Mouse (Mus musculus) left cerebral cortex, postnatal 25 days (tissue): ENCODE data around the gene Olfr594. TPM values are rescaled to one million over a fixed set of nuclear protein-coding genes. Genes with fewer than 3 reads are reported as not detected.
"Not testable (repeated sequence)": the region's sequence is repeated elsewhere in the genome, so short reads cannot be mapped to it uniquely, and the experiment has no call there.

ENCODE experiments used
- DNase-seq, 2 experiments: peaks; one replicate each; pipeline ENCODE4 v3.0.0; 2022; ENCODE audit warnings: low spot score in 2 of 2, mixed read lengths in 1 of 2
- intact Hi-C: fragments of 180-260 bp; cut with DNase I; formaldehyde crosslinking; loops from one replicate; pipeline ENCODE4 v1.15.1; 2025
- microRNA-seq, 2 experiments: library from miRNA; unstranded; fragments of <30 nt; microRNA quantifications; one replicate each; pipeline ENCODE4 v1.2.0; 2022
- total RNA-seq, 2 experiments: library from RNA; stranded (reverse); gene quantifications; 2 replicates each; pipeline ENCODE4 v1.2.3; 2021

Gene Olfr594
- not detected for total RNA-seq

DNA sequence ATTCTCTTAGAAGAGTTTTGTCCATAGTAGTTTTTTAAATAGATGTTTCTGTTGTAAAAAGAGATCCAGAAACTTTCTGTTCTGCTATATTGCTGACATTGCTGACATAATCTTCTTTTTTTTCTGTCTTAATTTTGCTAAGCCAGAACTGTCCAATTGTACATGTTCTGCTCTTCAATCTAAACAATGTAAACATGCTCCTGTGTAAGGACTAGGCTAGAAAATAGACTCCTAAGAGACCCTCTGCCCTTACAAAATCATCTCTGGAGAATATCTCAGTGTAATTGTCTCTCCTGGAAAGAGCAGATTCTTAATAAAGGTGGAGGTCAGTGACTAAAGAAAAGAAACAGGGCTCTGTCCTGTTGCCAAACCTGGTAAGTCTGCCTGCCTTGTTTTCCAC lies at the start of gene Olfr594:
Gene Olfr594, plus strand, starts transcription at position 301 of the 400 bp plus-strand sequence.
- DNase-seq, result no peak
- intact Hi-C loops, result no loop called here

GRCm38 (mm10) chr7:103169697-103170096 lies 47.1 kb upstream of the Olfr594 start:
- intact Hi-C loops, result no loop called here
- no peak for DNase-seq

DNA sequence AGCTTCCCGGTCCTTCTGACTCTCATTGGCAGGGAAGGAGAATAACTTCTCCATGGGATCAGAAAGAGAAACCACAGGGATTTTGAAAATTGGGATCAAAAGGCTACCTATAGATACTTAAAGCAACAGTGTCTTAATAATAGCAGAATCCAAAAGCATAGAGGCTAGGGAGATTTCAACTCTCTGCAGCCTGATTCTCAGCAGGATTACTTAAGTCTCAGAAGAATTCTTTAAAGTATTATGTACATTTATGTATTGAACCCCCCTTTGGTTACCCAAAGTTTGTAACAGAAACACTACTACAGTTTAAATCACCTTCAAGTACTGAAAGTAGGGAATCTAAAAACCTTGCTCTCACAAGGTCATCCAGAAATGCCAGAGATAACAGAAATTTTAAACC lies 38.6 kb upstream of the Olfr594 start, which contains the start of gene Olfr591:
Gene Olfr591, minus strand, starts transcription at position 101 of the 400 bp plus-strand sequence.
- no peak for DNase-seq
- intact Hi-C loops, result no loop called here

DNA sequence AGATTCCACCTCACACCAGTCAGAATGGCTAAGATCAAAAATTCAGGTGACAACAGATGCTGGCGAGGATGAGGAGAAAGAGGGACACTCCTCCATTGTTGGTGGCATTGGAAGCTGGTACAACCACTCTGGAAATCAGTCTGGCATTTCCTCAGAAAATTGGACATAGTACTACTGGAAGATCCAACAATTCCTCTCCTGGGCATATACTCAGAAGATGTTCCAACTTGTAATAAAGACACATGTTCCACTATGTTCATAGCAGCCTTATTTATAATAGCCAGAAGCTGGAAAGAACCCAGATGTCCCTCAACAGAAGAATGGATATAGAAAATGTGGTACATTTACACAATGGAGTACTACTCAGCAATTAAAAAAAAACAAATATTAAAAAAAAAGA lies 32.3 kb upstream of the Olfr594 start, which contains the start of gene Olfr592:
Gene Olfr592, plus strand, starts transcription at position 301 of the 400 bp plus-strand sequence.
- DNase-seq, intact Hi-C loops: not testable (repeated sequence)

DNA sequence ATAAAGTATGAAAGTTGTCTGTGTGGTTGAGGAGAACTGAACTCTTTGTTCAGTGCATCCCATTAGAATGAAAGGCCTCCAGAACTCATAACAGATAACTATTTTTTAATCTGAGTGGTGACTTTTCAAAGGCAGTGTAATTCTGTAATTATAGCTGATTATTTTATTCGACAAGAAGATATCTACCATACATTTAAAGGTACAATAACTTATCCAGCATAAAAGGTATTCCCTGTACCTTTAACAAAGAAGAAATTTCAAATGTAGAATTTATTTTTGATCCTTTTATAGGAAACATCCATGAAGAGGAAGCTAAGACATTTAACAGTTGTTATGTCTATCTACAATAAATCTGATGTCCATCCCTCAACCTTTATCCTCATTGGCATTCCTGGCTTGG lies 5.2 kb upstream of the Olfr594 start, which contains the start of gene Olfr593:
Gene Olfr593, plus strand, starts transcription at position 301 of the 400 bp plus-strand sequence.
- DNase-seq, result no peak
- intact Hi-C loops, result no loop called here

DNA sequence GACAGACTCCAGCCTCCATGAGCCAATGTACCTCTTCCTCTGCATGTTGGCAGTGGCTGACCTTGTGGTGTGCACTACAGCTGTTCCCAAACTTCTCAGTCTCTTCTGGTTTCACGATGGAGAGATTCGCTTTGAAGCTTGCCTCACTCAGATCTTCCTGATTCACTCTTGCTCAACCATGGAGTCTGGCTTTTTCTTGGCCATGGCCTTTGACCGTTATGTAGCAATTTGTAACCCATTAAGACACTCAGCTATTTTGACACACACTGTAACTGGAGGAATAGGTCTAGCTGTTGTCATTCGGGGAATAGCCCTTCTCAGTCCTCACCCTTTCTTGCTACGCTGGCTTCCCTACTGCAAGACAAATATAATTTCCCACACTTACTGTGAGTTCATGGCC lies 4.7 kb upstream of the Olfr594 start:
- intact Hi-C loops, DNase-seq: not testable (repeated sequence)

- intact Hi-C loops, DNase-seq: not testable (repeated sequence)
Observed at GRCm38 (mm10) chr7:103252405-103252804, 35.6 kb downstream of the Olfr594 start, which contains the start of gene Usp17ld. TSS of gene Usp17ld (minus strand) at chr7:103252505.

Small RNA genes lying within 50 kb of the gene (microRNA-seq; reads per million reads assigned to microRNA genes)
- 0 reads per million in 2 experiments for gene Gm23550
- gene Gm25171, result 0 reads per million in 2 experiments

Other genes with a start within 250 kb of the Olfr594 start
- gene Olfr577, start 241.1 kb upstream of the Olfr594 start, total RNA-seq, result not detected
- not detected for gene Olfr578, start 227.7 kb upstream of the Olfr594 start, total RNA-seq
- gene Olfr582, start 179.0 kb upstream of the Olfr594 start, total RNA-seq, result not detected
- not detected for gene Olfr583, start 165.7 kb upstream of the Olfr594 start, total RNA-seq
- not detected for gene Olfr584, start 135.1 kb upstream of the Olfr594 start, total RNA-seq
- gene Olfr585, start 119.3 kb upstream of the Olfr594 start, total RNA-seq, result not detected
- not detected for gene Olfr586, start 91.4 kb upstream of the Olfr594 start, total RNA-seq
- not detected for gene Olfr588-ps1, start 76.1 kb upstream of the Olfr594 start, total RNA-seq
- gene Olfr589, start 60.6 kb upstream of the Olfr594 start, total RNA-seq, result not detected
- not detected for gene Olfr591, start 38.7 kb upstream of the Olfr594 start, total RNA-seq
- not detected for gene Olfr592, start 32.2 kb upstream of the Olfr594 start, total RNA-seq
- not detected for gene Olfr593, start 5.1 kb upstream of the Olfr594 start, total RNA-seq
- gene Usp17ld, start 35.5 kb downstream of the Olfr594 start, total RNA-seq, result not detected
- gene Olfr596, start 88.7 kb downstream of the Olfr594 start, total RNA-seq, result not detected
- gene Olfr597, start 99.3 kb downstream of the Olfr594 start, total RNA-seq, result not detected
- gene Olfr598, start 106.6 kb downstream of the Olfr594 start, total RNA-seq, result not detected
- gene Olfr599, start 118.9 kb downstream of the Olfr594 start, total RNA-seq, result not detected
- gene Olfr600, start 132.7 kb downstream of the Olfr594 start, total RNA-seq, result not detected
- gene Olfr601, start 145.7 kb downstream of the Olfr594 start, total RNA-seq, result not detected
- gene Olfr603, start 169.2 kb downstream of the Olfr594 start, total RNA-seq, result not detected
- gene Usp17lc, start 198.1 kb downstream of the Olfr594 start, total RNA-seq, result not detected
- not detected for gene Olfr605, start 228.4 kb downstream of the Olfr594 start, total RNA-seq
- not detected for gene Olfr606, start 232.1 kb downstream of the Olfr594 start, total RNA-seq
- gene Olfr607, start 247.2 kb downstream of the Olfr594 start, total RNA-seq, result not detected